Mouse (Mus musculus): Measurements from ENCODE around the gene G3bp2. TPM values are rescaled to one million over a fixed set of nuclear protein-coding genes. Genes with fewer than 3 reads are reported as not detected.
A peak's percentile ranks its signal among the peaks of the same experiment; 100 is the strongest.

Gene G3bp2
- polyA plus RNA-seq, 1 experiment from 2014 or later = 333 TPM

GRCm38 (mm10) chr5:92121636-92122035 lies 38.1 kb upstream of the G3bp2 start:
- Histone ChIP-seq H3K4me3 (ENCODE audit: low read length) (no peak overlapping the region), H3K9me3 (ENCODE audit: control insufficient read depth, low read length) (no peaks in the 10 kb centered on the region), H3K9ac (ENCODE audit: low read depth, low read length) (no peak overlapping the region), H3K36me3 (ENCODE audit: control insufficient read depth, insufficient read depth, low read length) (peaks cover 5% of the 10 kb centered on the region; the same call in 1 of the 2 replicates), H3K27me3 (replicated peaks; ENCODE audit: control insufficient read depth, insufficient read depth, low read length) (no peaks in the 10 kb centered on the region), H3K4me1 (ENCODE audit: control insufficient read depth, insufficient read depth, low read depth, low read length) (no peaks in the 10 kb centered on the region), H3K4me2 (ENCODE audit: low read length) (no peak overlapping the region), H3K27ac (ENCODE audit: low read depth, low read length) (no peak overlapping the region)
- 82% methylated on average over 4 of the region's 4 CpGs for WGBS
- ATAC-seq = no peak

GRCm38 (mm10) chr5:92117823-92118403 lies 34.4 kb upstream of the G3bp2 start:
- H3K9me3 ChIP-seq (ENCODE audit: control insufficient read depth, low read length) = no peaks in the 10 kb centered on the region
- H3K27me3 ChIP-seq (replicated peaks; ENCODE audit: control insufficient read depth, insufficient read depth, low read length) = no peaks in the 10 kb centered on the region; the same call in 1 of the 2 replicates
- 0 out of 2 replicates have a peak, but pooled peaks cover 2% of the 10 kb centered on the region for H3K36me3 ChIP-seq (ENCODE audit: control insufficient read depth, insufficient read depth, low read length)
- H3K27ac ChIP-seq (ENCODE audit: low read depth, low read length) = no peak overlapping the region
- no peak overlapping the region for H3K4me3 ChIP-seq (ENCODE audit: low read length)
- ATAC-seq = peak; percentile 84
- no peak overlapping the region for H3K4me2 ChIP-seq (ENCODE audit: low read length)
- 53% methylated on average over 12 of the region's 12 CpGs for WGBS
- H3K9ac ChIP-seq (ENCODE audit: low read depth, low read length) = no peak overlapping the region
- H3K4me1 ChIP-seq (ENCODE audit: control insufficient read depth, insufficient read depth, low read depth, low read length) = peaks cover under 1% of the 10 kb centered on the region; the same call in 1 of the 2 replicates

GRCm38 (mm10) chr5:92114939-92115338 lies 31.4 kb upstream of the G3bp2 start:
- 0 out of 2 replicates have a peak, but pooled peaks cover 2% of the 10 kb centered on the region for H3K36me3 ChIP-seq (ENCODE audit: control insufficient read depth, insufficient read depth, low read length)
- no peak overlapping the region for H3K27ac ChIP-seq (ENCODE audit: low read depth, low read length)
- 88% methylated on average over 2 of the region's 2 CpGs for WGBS
- no peaks in the 10 kb centered on the region; the same call in 1 of the 2 replicates for H3K27me3 ChIP-seq (replicated peaks; ENCODE audit: control insufficient read depth, insufficient read depth, low read length)
- H3K9ac ChIP-seq (ENCODE audit: low read depth, low read length) = no peak overlapping the region
- no peak for ATAC-seq
- peaks cover 3% of the 10 kb centered on the region; the same call in 1 of the 2 replicates for H3K4me1 ChIP-seq (ENCODE audit: control insufficient read depth, insufficient read depth, low read depth, low read length)
- no peaks in the 10 kb centered on the region for H3K9me3 ChIP-seq (ENCODE audit: control insufficient read depth, low read length)
- no peak overlapping the region for H3K4me3 ChIP-seq (ENCODE audit: low read length)
- no peak overlapping the region for H3K4me2 ChIP-seq (ENCODE audit: low read length)

GRCm38 (mm10) chr5:92114223-92114622 lies 30.7 kb upstream of the G3bp2 start:
- no peak overlapping the region for H3K27ac ChIP-seq (ENCODE audit: low read depth, low read length)
- no peaks in the 10 kb centered on the region for H3K9me3 ChIP-seq (ENCODE audit: control insufficient read depth, low read length)
- no peaks in the 10 kb centered on the region; the same call in 1 of the 2 replicates for H3K27me3 ChIP-seq (replicated peaks; ENCODE audit: control insufficient read depth, insufficient read depth, low read length)
- no peak overlapping the region for H3K4me2 ChIP-seq (ENCODE audit: low read length)
- H3K4me1 ChIP-seq (ENCODE audit: control insufficient read depth, insufficient read depth, low read depth, low read length) = peaks cover 3% of the 10 kb centered on the region; the same call in 1 of the 2 replicates
- 93% methylated on average over 6 of the region's 6 CpGs for WGBS
- ATAC-seq = no peak
- H3K4me3 ChIP-seq (ENCODE audit: low read length) = no peak overlapping the region
- H3K36me3 ChIP-seq (ENCODE audit: control insufficient read depth, insufficient read depth, low read length) = no peaks in the 10 kb centered on the region
- no peak overlapping the region for H3K9ac ChIP-seq (ENCODE audit: low read depth, low read length)

GRCm38 (mm10) chr5:92113484-92113883 lies 30.0 kb upstream of the G3bp2 start:
- no peak overlapping the region for H3K27ac ChIP-seq (ENCODE audit: low read depth, low read length)
- H3K4me1 ChIP-seq (ENCODE audit: control insufficient read depth, insufficient read depth, low read depth, low read length) = peaks cover 3% of the 10 kb centered on the region; the same call in 1 of the 2 replicates
- no peaks in the 10 kb centered on the region for H3K9me3 ChIP-seq (ENCODE audit: control insufficient read depth, low read length)
- H3K9ac ChIP-seq (ENCODE audit: low read depth, low read length) = no peak overlapping the region
- ATAC-seq = no peak
- no peaks in the 10 kb centered on the region for H3K36me3 ChIP-seq (ENCODE audit: control insufficient read depth, insufficient read depth, low read length)
- no peak overlapping the region for H3K4me2 ChIP-seq (ENCODE audit: low read length)
- 84% methylated on average over 7 of the region's 7 CpGs for WGBS
- H3K27me3 ChIP-seq (replicated peaks; ENCODE audit: control insufficient read depth, insufficient read depth, low read length) = no peaks in the 10 kb centered on the region; the same call in 1 of the 2 replicates
- H3K4me3 ChIP-seq (ENCODE audit: low read length) = no peak overlapping the region

- H3K9ac ChIP-seq (ENCODE audit: low read depth, low read length) = no peak overlapping the region
- peaks cover 3% of the 10 kb centered on the region; the same call in 1 of the 2 replicates for H3K4me1 ChIP-seq (ENCODE audit: control insufficient read depth, insufficient read depth, low read depth, low read length)
- 0 out of 2 replicates have a peak, but pooled peaks have one; percentile 17 for ATAC-seq
- 4% methylated on average over 10 of the region's 10 CpGs for WGBS
- H3K9me3 ChIP-seq (ENCODE audit: control insufficient read depth, low read length) = no peaks in the 10 kb centered on the region
- H3K36me3 ChIP-seq (ENCODE audit: control insufficient read depth, insufficient read depth, low read length) = no peaks in the 10 kb centered on the region
- H3K27ac ChIP-seq (ENCODE audit: low read depth, low read length) = no peak overlapping the region
- H3K4me3 ChIP-seq (ENCODE audit: low read length) = no peak overlapping the region
- peak overlapping the region; percentile 38 for H3K4me2 ChIP-seq (ENCODE audit: low read length)
- no peaks in the 10 kb centered on the region; the same call in 1 of the 2 replicates for H3K27me3 ChIP-seq (replicated peaks; ENCODE audit: control insufficient read depth, insufficient read depth, low read length)
Measured at GRCm38 (mm10) chr5:92112585-92112984, 29.1 kb upstream of the G3bp2 start.

GRCm38 (mm10) chr5:92112175-92112574 lies 28.7 kb upstream of the G3bp2 start:
- Histone ChIP-seq H3K9me3 (ENCODE audit: control insufficient read depth, low read length) (no peaks in the 10 kb centered on the region), H3K4me3 (ENCODE audit: low read length) (no peak overlapping the region), H3K4me1 (ENCODE audit: control insufficient read depth, insufficient read depth, low read depth, low read length) (peaks cover 3% of the 10 kb centered on the region; the same call in 1 of the 2 replicates), H3K4me2 (ENCODE audit: low read length) (peak overlapping the region; percentile 38), H3K36me3 (ENCODE audit: control insufficient read depth, insufficient read depth, low read length) (no peaks in the 10 kb centered on the region), H3K27me3 (replicated peaks; ENCODE audit: control insufficient read depth, insufficient read depth, low read length) (no peaks in the 10 kb centered on the region; the same call in 1 of the 2 replicates), H3K9ac (ENCODE audit: low read depth, low read length) (no peak overlapping the region), H3K27ac (ENCODE audit: low read depth, low read length) (no peak overlapping the region)
- 3% methylated on average over 6 of the region's 6 CpGs for WGBS
- ATAC-seq = no peak

- peaks cover 7% of the 10 kb centered on the region for H3K4me1 ChIP-seq (ENCODE audit: control insufficient read depth, insufficient read depth, low read depth, low read length)
- ATAC-seq = no peak
- H3K4me3 ChIP-seq (ENCODE audit: low read length) = no peak overlapping the region
- no peaks in the 10 kb centered on the region; the same call in 1 of the 2 replicates for H3K27me3 ChIP-seq (replicated peaks; ENCODE audit: control insufficient read depth, insufficient read depth, low read length)
- H3K9me3 ChIP-seq (ENCODE audit: control insufficient read depth, low read length) = no peaks in the 10 kb centered on the region
- no peak overlapping the region for H3K4me2 ChIP-seq (ENCODE audit: low read length)
- H3K9ac ChIP-seq (ENCODE audit: low read depth, low read length) = no peak overlapping the region
- H3K36me3 ChIP-seq (ENCODE audit: control insufficient read depth, insufficient read depth, low read length) = no peaks in the 10 kb centered on the region
- 91% methylated on average over 5 of the region's 5 CpGs for WGBS
- H3K27ac ChIP-seq (ENCODE audit: low read depth, low read length) = no peak overlapping the region
Measured at GRCm38 (mm10) chr5:92110818-92111355, 27.4 kb upstream of the G3bp2 start.

GRCm38 (mm10) chr5:92107282-92107681 lies 23.8 kb upstream of the G3bp2 start:
- Histone ChIP-seq H3K9ac (ENCODE audit: low read depth, low read length) (no peak overlapping the region), H3K4me2 (ENCODE audit: low read length) (no peak overlapping the region), H3K4me3 (ENCODE audit: low read length) (no peak overlapping the region), H3K4me1 (ENCODE audit: control insufficient read depth, insufficient read depth, low read depth, low read length) (peaks cover 10% of the 10 kb centered on the region; the same call in 1 of the 2 replicates), H3K27me3 (replicated peaks; ENCODE audit: control insufficient read depth, insufficient read depth, low read length) (no peaks in the 10 kb centered on the region), H3K36me3 (ENCODE audit: control insufficient read depth, insufficient read depth, low read length) (no peaks in the 10 kb centered on the region), H3K27ac (ENCODE audit: low read depth, low read length) (no peak overlapping the region), H3K9me3 (ENCODE audit: control insufficient read depth, low read length) (no peaks in the 10 kb centered on the region)
- no peak for ATAC-seq
- 93% methylated on average over 4 of the region's 4 CpGs for WGBS

All from hindbrain, embryonic 16.5 days (tissue).